Mouse (Mus musculus) midbrain, postnatal 0 days (tissue): ENCODE results near the gene Timm22. TPM values are rescaled to one million over a fixed set of nuclear protein-coding genes. Genes with fewer than 3 reads are reported as not detected.

ENCODE experiments used
- ATAC-seq: fragments of 200-750 bp; cut with Nextera tagmentation; 2 replicates; pipeline ENCODE4 v1.8.0; 2017; ENCODE audit warnings: moderate number of reproducible peaks, mild to moderate bottlenecking, moderate TSS enrichment, moderate library complexity; ENCODE audit not compliant: low FRiP score
- DNase-seq: peaks from one replicate; pipeline ENCODE4 v3.0.0-alpha.2; 2015; ENCODE audit warnings: low spot score
- H3K27ac ChIP-seq: fragments of 300-500 bp; sonication (generic); 2 replicates; pipeline ENCODE4 v1.5.1; 2014; ENCODE audit warnings: low read depth, mild to moderate bottlenecking, low read length, mixed read lengths
- H3K27me3 ChIP-seq: fragments of 300-500 bp; sonication (generic); 2 replicates; pipeline ENCODE4 v1.6.1; 2014; ENCODE audit warnings: low read length, control low read depth, mixed read lengths; ENCODE audit not compliant: insufficient read depth
- H3K36me3 ChIP-seq: fragments of 300-500 bp; sonication (generic); 2 replicates; pipeline ENCODE4 v1.6.1; 2014; ENCODE audit warnings: low read length, control low read depth, mixed read lengths; ENCODE audit not compliant: insufficient read depth
- H3K4me1 ChIP-seq: fragments of 300-500 bp; sonication (generic); 2 replicates; pipeline ENCODE4 v1.6.1; 2014; ENCODE audit warnings: mild to moderate bottlenecking, control low read depth, antibody characterized with exemption, low read length, mixed read lengths; ENCODE audit not compliant: insufficient read depth
- H3K4me2 ChIP-seq: fragments of 300-500 bp; sonication (generic); 2 replicates; pipeline ENCODE4 v1.6.1; 2014; ENCODE audit warnings: low read depth, mild to moderate bottlenecking, low read length, mixed read lengths; ENCODE audit not compliant: poor library complexity, severe bottlenecking
- H3K4me3 ChIP-seq: fragments of 300-500 bp; sonication (generic); 2 replicates; pipeline ENCODE4 v1.5.1; 2014; ENCODE audit warnings: low read depth, mild to moderate bottlenecking, low read length, moderate library complexity
- H3K9ac ChIP-seq: fragments of 300-500 bp; sonication (generic); replicated peaks from 2 replicates; pipeline ENCODE4 v1.6.1; 2014; ENCODE audit warnings: mild to moderate bottlenecking, low read length, moderate library complexity, mixed read lengths; ENCODE audit not compliant: poor library complexity, severe bottlenecking
- H3K9me3 ChIP-seq: fragments of 300-500 bp; sonication (generic); 2 replicates; pipeline ENCODE4 v1.6.1; 2016; ENCODE audit warnings: low read length, control low read depth
- CTCF ChIP-seq: IDR thresholded peaks from 2 replicates; pipeline ENCODE4 v1.5.1; 2016; ENCODE audit warnings: antibody characterized with exemption, mild to moderate bottlenecking
- WGBS: fragments of 180-500 bp; shearing (Covaris S2); extraction: QIAGEN DNeasy Blood & Tissue Kit; methylation state at CpG from one replicate; pipeline ENCODE4 v1.1.7; 2014; 5-methylcytosine and 5-hydroxymethylcytosine counted together
- polyA plus RNA-seq: library from polyadenylated mRNA; unstranded; fragments of >200 nt; fragmentation: Nextera tagmentation; extraction: Ambion mirVana; gene quantifications from 2 replicates; pipeline ENCODE4 v1.2.1, GENCODE M21; 2015
- total RNA-seq: library from RNA; depleted of rRNA; stranded (reverse); fragments of >200 nt; gene quantifications from 2 replicates; pipeline ENCODE4 v1.2.3, GENCODE M21; 2014

Timm22 gene
- total and polyA plus RNA-seq, 2 experiments from 2014 or later, result 26.6 to 104 TPM

GRCm38 (mm10) chr11:76372534-76372933, 34.2 kb upstream of the Timm22 start:
- no peak overlapping the region for H3K27ac ChIP-seq
- no peaks in the 10 kb centered on the region for H3K9me3 ChIP-seq
- WGBS, result 49% methylated on average over 6 of the region's 6 CpGs
- H3K4me3 ChIP-seq, result no peak overlapping the region
- DNase-seq, result no peak
- H3K9ac ChIP-seq, result no peak overlapping the region
- ATAC-seq, result no peak
- H3K4me1 ChIP-seq, result no peaks in the 10 kb centered on the region
- no peak for TF ChIP-seq CTCF
- H3K4me2 ChIP-seq, result no peak overlapping the region
- no peaks in the 10 kb centered on the region for H3K27me3 ChIP-seq
- H3K36me3 ChIP-seq, result no peaks in the 10 kb centered on the region

- 73% methylated on average over 17 of the region's 17 CpGs for WGBS
- Histone ChIP-seq H3K27me3 (no peaks in the 10 kb centered on the region), H3K4me1 (no peaks in the 10 kb centered on the region), H3K36me3 (no peaks in the 10 kb centered on the region), H3K27ac (no peak overlapping the region), H3K4me3 (no peak overlapping the region), H3K9me3 (no peaks in the 10 kb centered on the region), H3K4me2 (no peak overlapping the region), H3K9ac (no peak overlapping the region)
- no peak for ATAC-seq
- peak; percentile 63 for DNase-seq
- TF ChIP-seq CTCF, result no peak
Measured at GRCm38 (mm10) chr11:76374491-76375185, 32.1 kb upstream of the Timm22 start.

- Histone ChIP-seq H3K36me3 (no peaks in the 10 kb centered on the region), H3K4me2 (no peak overlapping the region), H3K27ac (no peak overlapping the region), H3K4me1 (no peaks in the 10 kb centered on the region), H3K9me3 (no peaks in the 10 kb centered on the region), H3K4me3 (no peak overlapping the region), H3K27me3 (no peaks in the 10 kb centered on the region), H3K9ac (no peak overlapping the region)
- TF ChIP-seq CTCF, result no peak
- WGBS, result 86% methylated on average over 3 of the region's 3 CpGs
- DNase-seq, result no peak
- no peak for ATAC-seq
Measured at GRCm38 (mm10) chr11:76376425-76376824, 30.3 kb upstream of the Timm22 start.

GRCm38 (mm10) chr11:76379921-76380544, 26.7 kb upstream of the Timm22 start:
- ATAC-seq, result no peak
- no peak overlapping the region for H3K27ac ChIP-seq
- 43% methylated on average over 11 of the region's 11 CpGs for WGBS
- no peak overlapping the region for H3K4me2 ChIP-seq
- no peaks in the 10 kb centered on the region for H3K9me3 ChIP-seq
- no peak for DNase-seq
- TF ChIP-seq CTCF, result no peak
- no peaks in the 10 kb centered on the region for H3K4me1 ChIP-seq
- no peaks in the 10 kb centered on the region for H3K27me3 ChIP-seq
- H3K36me3 ChIP-seq, result no peaks in the 10 kb centered on the region
- no peak overlapping the region for H3K4me3 ChIP-seq
- no peak overlapping the region for H3K9ac ChIP-seq

- no peaks in the 10 kb centered on the region for H3K27me3 ChIP-seq
- WGBS, result 86% methylated on average over 15 of the region's 15 CpGs
- no peaks in the 10 kb centered on the region for H3K9me3 ChIP-seq
- no peak for ATAC-seq
- H3K36me3 ChIP-seq, result no peaks in the 10 kb centered on the region
- H3K27ac ChIP-seq, result no peak overlapping the region
- no peak for TF ChIP-seq CTCF
- DNase-seq, result no peak
- H3K4me3 ChIP-seq, result no peak overlapping the region
- H3K4me1 ChIP-seq, result no peaks in the 10 kb centered on the region
- H3K4me2 ChIP-seq, result no peak overlapping the region
- no peak overlapping the region for H3K9ac ChIP-seq
Measured at GRCm38 (mm10) chr11:76381201-76381885, 25.4 kb upstream of the Timm22 start.
